Mouse (Mus musculus): ENCODE results near the gene Mmel1. TPM values are rescaled to one million over a fixed set of nuclear protein-coding genes. Genes with fewer than 3 reads are reported as not detected.

The Mmel1 gene
- polyA plus RNA-seq, 1 experiment from 2014 or later, result 0.93 TPM

Other genes starting within 250 kb of the Mmel1 start
- gene Prdm16, start 232.7 kb upstream of the Mmel1 start, polyA plus RNA-seq (2015; fragmentation: Nextera tagmentation; extraction: Ambion mirVana), result 12.6 and 14.3 TPM in 2 replicates
- not detected in 2 replicates for gene Actrt2, start 201.7 kb upstream of the Mmel1 start, polyA plus RNA-seq (2015; fragmentation: Nextera tagmentation; extraction: Ambion mirVana)
- 2.0 and 2.3 TPM in 2 replicates for gene Ttc34, start 32.1 kb upstream of the Mmel1 start, polyA plus RNA-seq (2015; fragmentation: Nextera tagmentation; extraction: Ambion mirVana)
- 67.8 and 80.1 TPM in 2 replicates for gene Fam213b, start 29.6 kb downstream of the Mmel1 start, polyA plus RNA-seq (2015; fragmentation: Nextera tagmentation; extraction: Ambion mirVana)
- gene Tnfrsf14, start 59.0 kb downstream of the Mmel1 start, polyA plus RNA-seq (2015; fragmentation: Nextera tagmentation; extraction: Ambion mirVana), result 0.23 and 0.27 TPM in 2 replicates
- gene Hes5, start 91.3 kb downstream of the Mmel1 start, polyA plus RNA-seq (2015; fragmentation: Nextera tagmentation; extraction: Ambion mirVana), result 146 and 167 TPM in 2 replicates
- 37.8 and 39.5 TPM in 2 replicates for gene Pank4, start 94.5 kb downstream of the Mmel1 start, polyA plus RNA-seq (2015; fragmentation: Nextera tagmentation; extraction: Ambion mirVana)
- gene Plch2, start 187.2 kb downstream of the Mmel1 start, polyA plus RNA-seq (2015; fragmentation: Nextera tagmentation; extraction: Ambion mirVana), result 17.0 and 19.5 TPM in 2 replicates
- gene Pex10, start 197.4 kb downstream of the Mmel1 start, polyA plus RNA-seq (2015; fragmentation: Nextera tagmentation; extraction: Ambion mirVana), result 20.6 and 21.1 TPM in 2 replicates
- gene Rer1, start 216.8 kb downstream of the Mmel1 start, polyA plus RNA-seq (2015; fragmentation: Nextera tagmentation; extraction: Ambion mirVana), result 125 and 131 TPM in 2 replicates
- gene Morn1, start 217.0 kb downstream of the Mmel1 start, polyA plus RNA-seq (2015; fragmentation: Nextera tagmentation; extraction: Ambion mirVana), result 7.5 and 9.5 TPM in 2 replicates

All from hindbrain, embryonic 16.5 days (tissue).